Comparison of ENCODE assay signal across 9 mouse cellular contexts in the genomic region with DNA sequence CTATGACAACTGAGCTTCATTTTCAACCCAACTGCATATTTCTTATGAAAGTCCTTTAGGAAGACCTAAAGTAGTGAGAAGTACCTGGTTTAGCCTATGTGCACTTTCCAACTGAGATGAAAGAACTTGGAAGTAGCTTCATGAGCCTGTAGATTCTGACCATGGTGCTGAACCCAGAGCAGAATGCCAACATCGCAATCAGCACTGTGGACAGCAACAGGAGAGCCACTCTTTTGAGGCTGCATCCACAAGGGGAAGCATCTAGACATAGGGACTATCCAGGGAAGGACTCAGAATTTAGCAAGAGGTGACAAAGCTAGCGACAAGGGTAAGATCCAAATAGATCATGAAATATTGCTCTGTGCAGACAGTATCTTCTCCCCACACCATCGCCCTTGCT. TPM values are rescaled to one million over a fixed set of nuclear protein-coding genes. Genes with fewer than 3 reads are reported as not detected.
DNase-seq lines count a peak whose midpoint lies in the region; ATAC-seq lines count a peak whose summit lies in the region.
"Had no signal": no experiment of that assay in that cellular context is flagged by ENCODE, and none has a peak within 500 bp of the region (broad histone marks: within the 10 kb centered on the region; RNA-seq: fewer than 3 reads in every experiment).

No protein-coding gene starts in this region.

- DNase-seq in lung, postnatal 10 days: peak; percentile 72
- DNase-seq in lung, adult 18-20 months: no peak
- DNase-seq in adrenal gland, postnatal 10 days: peak; percentile 80
- DNase-seq in heart, postnatal 4 days: peak; percentile 78
- peak; percentile 62 for DNase-seq in ovary, postnatal 14 days (ENCODE audit: low spot score)
- DNase-seq in left cerebral cortex, postnatal 36 days (ENCODE audit: low spot score in 2 of 2): no peak

- intact Hi-C loops in left cerebral cortex, postnatal 36 days (cut with DNase I): no loop called here

- ATAC-seq in frontal cortex, adult (ENCODE audit: low TSS enrichment): no peak
- no peak for ATAC-seq in CD4-positive, CD25-positive, alpha-beta regulatory T cell, adult 4 months
- ATAC-seq: hindbrain, embryonic 16.5 days had no signal

RNA-seq across cellular contexts. Expression of gene Cdc42ep5, which starts 13.8 kb away (rescaled TPM):
- 10 to 100 TPM; 24.8 to 25.3 TPM for total RNA-seq in adrenal gland, postnatal 10 days (2021)
- total RNA-seq in heart, postnatal 4 days (2021): 10 to 100 TPM; 13.6 to 14.0 TPM
- total RNA-seq in left cerebral cortex, postnatal 36 days (2021): 1 to 10 TPM; 1.1 to 1.8 TPM
- not detected for polyA plus RNA-seq in CD4-positive, CD25-positive, alpha-beta regulatory T cell, adult 4 months (2017; shearing (Covaris generic))

RNA-seq across cellular contexts. Expression of gene Leng9, which starts 28.3 kb away (rescaled TPM):
- 1 to 10 TPM; 5.5 to 9.8 TPM for total RNA-seq in adrenal gland, postnatal 10 days (2021)
- 1 to 10 TPM; 2.1 to 3.0 TPM for total RNA-seq in heart, postnatal 4 days (2021)
- total RNA-seq in left cerebral cortex, postnatal 36 days (2021): 1 to 10 TPM; 5.5 to 8.4 TPM
- polyA plus RNA-seq in CD4-positive, CD25-positive, alpha-beta regulatory T cell, adult 4 months (2017; shearing (Covaris generic)): 10 to 100 TPM in 1 of 2 experiments, 1 to 10 TPM in 1; 7.5 to 12.3 TPM

RNA-seq across cellular contexts. Expression of gene Leng8, which starts 41.6 kb away (rescaled TPM):
- 100 to 1,000 TPM in 1 of 2 experiments, 10 to 100 TPM in 1; 66.0 to 134 TPM for total RNA-seq in adrenal gland, postnatal 10 days (2021)
- total RNA-seq in heart, postnatal 4 days (2021): 10 to 100 TPM; 63.7 to 77.8 TPM
- 100 to 1,000 TPM in 1 of 2 experiments, 10 to 100 TPM in 1; 95.5 to 201 TPM for total RNA-seq in left cerebral cortex, postnatal 36 days (2021)
- 10 to 100 TPM; 23.4 to 27.4 TPM for polyA plus RNA-seq in CD4-positive, CD25-positive, alpha-beta regulatory T cell, adult 4 months (2017; shearing (Covaris generic))

RNA-seq across cellular contexts. Expression of gene Lilra5, which starts 59.1 kb away (rescaled TPM):
- total RNA-seq in adrenal gland, postnatal 10 days (2021): under 1 TPM; 0.30 to 0.36 TPM
- under 1 TPM; 0.21 to 0.32 TPM for total RNA-seq in heart, postnatal 4 days (2021)
- not detected for total RNA-seq in left cerebral cortex, postnatal 36 days (2021)
- not detected for polyA plus RNA-seq in CD4-positive, CD25-positive, alpha-beta regulatory T cell, adult 4 months (2017; shearing (Covaris generic))

RNA-seq across cellular contexts. Expression of gene Ttyh1, which starts 59.2 kb away (rescaled TPM):
- total RNA-seq in adrenal gland, postnatal 10 days (2021): 1 to 10 TPM; 6.4 to 9.1 TPM
- total RNA-seq in heart, postnatal 4 days (2021): 1 to 10 TPM; 1.1 to 2.1 TPM
- total RNA-seq in left cerebral cortex, postnatal 36 days (2021): 100 to 1,000 TPM; 758 to 767 TPM
- polyA plus RNA-seq in CD4-positive, CD25-positive, alpha-beta regulatory T cell, adult 4 months (2017; shearing (Covaris generic)): under 1 TPM; 0.60 to 0.69 TPM

Comparison
In these comparisons a context has a peak if more than half of its experiments do, and no peak if none do; other contexts are left out.
1. DNase-seq: peak in lung, postnatal 10 days (single experiment), adrenal gland, postnatal 10 days (single experiment), heart, postnatal 4 days (single experiment) and ovary, postnatal 14 days (single experiment); none in lung, adult 18-20 months (0 of 2) and left cerebral cortex, postnatal 36 days (0 of 2).
2. RNA of gene Cdc42ep5, which starts 13.8 kb away (total RNA-seq): 24.8 to 25.3 TPM in adrenal gland, postnatal 10 days and 13.6 to 14.0 TPM in heart, postnatal 4 days; 1.1 to 1.8 TPM in left cerebral cortex, postnatal 36 days; every median in the first group is over 4 times any median in the second.